Mouse (Mus musculus) erythroblast, embryonic 14.5 days (primary cell): ENCODE measurements around the gene Hist1h2be.
"Not testable (repeated sequence)": the region's sequence is repeated elsewhere in the genome, so short reads cannot be mapped to it uniquely, and the experiment has no call there.

Experiments used
- GATA1 ChIP-seq: IDR thresholded peaks from 2 replicates; pipeline ENCODE4 v1.6.1; 2012; ENCODE audit warnings: low read length, inconsistent platforms, mixed read lengths
- TAL1 ChIP-seq: IDR thresholded peaks from 3 replicates; pipeline ENCODE4 v1.6.1; 2012; ENCODE audit warnings: low read length, inconsistent platforms, mixed read lengths

DNA sequence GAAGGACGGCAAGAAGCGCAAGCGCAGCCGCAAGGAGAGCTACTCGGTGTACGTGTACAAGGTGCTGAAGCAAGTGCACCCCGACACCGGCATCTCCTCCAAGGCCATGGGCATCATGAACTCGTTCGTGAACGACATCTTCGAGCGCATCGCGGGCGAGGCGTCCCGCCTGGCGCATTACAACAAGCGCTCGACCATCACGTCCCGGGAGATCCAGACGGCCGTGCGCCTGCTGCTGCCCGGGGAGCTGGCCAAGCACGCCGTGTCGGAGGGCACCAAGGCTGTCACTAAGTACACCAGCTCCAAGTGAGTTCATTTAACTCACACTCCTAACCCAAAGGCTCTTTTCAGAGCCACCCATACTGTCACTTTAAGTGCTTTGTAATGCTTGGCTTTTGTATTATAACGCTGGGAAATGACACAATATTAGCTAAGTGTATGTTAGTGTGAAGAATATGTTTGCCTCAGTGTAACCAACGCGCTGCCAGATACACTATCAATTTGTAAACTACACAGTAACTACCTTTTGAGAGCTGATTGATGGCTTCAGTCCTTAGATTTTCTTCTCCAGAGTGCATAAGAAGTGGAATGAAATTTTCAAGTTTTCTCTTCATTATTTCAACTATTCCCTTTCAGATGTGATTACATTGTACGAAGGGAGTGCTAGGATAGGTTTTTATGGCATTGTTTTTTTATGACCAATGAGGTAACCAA, 49.3 kb downstream of the Hist1h2be start:
- not testable (repeated sequence) for TF ChIP-seq GATA1, TAL1
